Mouse (Mus musculus) cerebellum, postnatal 14 days (tissue): ENCODE data around the gene Cep57l1.
"Not testable (repeated sequence)": the region's sequence is repeated elsewhere in the genome, so short reads cannot be mapped to it uniquely, and the experiment has no call there.

Source experiments
- DNase-seq, 2 experiments: peaks; one replicate each; pipeline ENCODE4 v3.0.0; 2021; ENCODE audit warnings: mixed read lengths in 2 of 2

Gene Cep57l1

GRCm38 (mm10) chr10:41809771-41810563, at the start of gene Cep57l1, which contains the start of gene Sesn1:
TSS of gene Cep57l1 (minus strand) at chr10:41809871.
TSS of gene Sesn1 (plus strand) at chr10:41809935.
- peak; percentile 94 to 96 for DNase-seq

GRCm38 (mm10) chr10:41848721-41849120, 39.0 kb upstream of the Cep57l1 start:
- DNase-seq: no peak

- DNase-seq: no peak
These were observed 38.1 kb upstream of the Cep57l1 start for GRCm38 (mm10) chr10:41847737-41848136.

- no peak for DNase-seq
These were observed 29.2 kb upstream of the Cep57l1 start for GRCm38 (mm10) chr10:41838911-41839310.

GRCm38 (mm10) chr10:41834131-41834530, 24.5 kb upstream of the Cep57l1 start:
- DNase-seq: peak; percentile 59 to 62

- no peak for DNase-seq
These were observed 22.5 kb upstream of the Cep57l1 start for GRCm38 (mm10) chr10:41832191-41832590.

- peak; percentile 83 to 87 for DNase-seq
These were observed 21.3 kb upstream of the Cep57l1 start for GRCm38 (mm10) chr10:41830851-41831522.

GRCm38 (mm10) chr10:41830445-41830844, 20.8 kb upstream of the Cep57l1 start:
- no peak for DNase-seq

GRCm38 (mm10) chr10:41829980-41830379, 20.3 kb upstream of the Cep57l1 start:
- DNase-seq: no peak

GRCm38 (mm10) chr10:41829191-41829590, 19.5 kb upstream of the Cep57l1 start:
- DNase-seq: no peak

- no peak for DNase-seq
These were observed 18.1 kb upstream of the Cep57l1 start for GRCm38 (mm10) chr10:41827784-41828183.

GRCm38 (mm10) chr10:41826526-41827116, 16.9 kb upstream of the Cep57l1 start:
- DNase-seq: no peak

- DNase-seq: no peak
These were observed 16.3 kb upstream of the Cep57l1 start for GRCm38 (mm10) chr10:41825996-41826395.

GRCm38 (mm10) chr10:41825041-41825440, 15.4 kb upstream of the Cep57l1 start:
- no peak for DNase-seq

GRCm38 (mm10) chr10:41823916-41824315, 14.2 kb upstream of the Cep57l1 start:
- no peak for DNase-seq

- DNase-seq: not testable (repeated sequence)
These were observed 13.6 kb upstream of the Cep57l1 start for GRCm38 (mm10) chr10:41823282-41823675.

GRCm38 (mm10) chr10:41822573-41823281, 13.1 kb upstream of the Cep57l1 start:
- DNase-seq: no peak

GRCm38 (mm10) chr10:41821171-41821570, 11.5 kb upstream of the Cep57l1 start:
- peak in 1 of 2 experiments; percentile 25 for DNase-seq

GRCm38 (mm10) chr10:41820401-41820800, 10.7 kb upstream of the Cep57l1 start:
- DNase-seq: no peak

- peak in 1 of 2 experiments; percentile 29 for DNase-seq
These were observed 9.6 kb upstream of the Cep57l1 start for GRCm38 (mm10) chr10:41819307-41819706.

GRCm38 (mm10) chr10:41818733-41819070, 9.0 kb upstream of the Cep57l1 start:
- not testable (repeated sequence) for DNase-seq

GRCm38 (mm10) chr10:41818036-41818732, 8.5 kb upstream of the Cep57l1 start:
- peak; percentile 49 to 67 for DNase-seq
